ENCODE assay signal across 8 mouse cellular contexts in genomic region chr19:29253728-29254127, GRCm38 (mm10). TPM values are rescaled to one million over a fixed set of nuclear protein-coding genes. Genes with fewer than 3 reads are reported as not detected.
DNase-seq lines count a peak whose midpoint lies in the region; ATAC-seq and TF ChIP-seq lines count a peak whose summit lies in the region.

No protein-coding gene starts in this region.

- peak; percentile 89 for DNase-seq in heart, postnatal 0 days (ENCODE audit: low spot score)
- peak; percentile 86 to 92 for DNase-seq in kidney, postnatal 36 days
- DNase-seq in neural tube, embryonic 11.5 days (ENCODE audit: low spot score) = peak; percentile 85

- H3K27ac ChIP-seq in ES-Bruce4 (ENCODE audit: insufficient read depth, low read length) = no peak overlapping the region
- peak overlapping the region; percentile 56; the same call in 1 of the 2 replicates for H3K27ac ChIP-seq in forebrain, embryonic 12.5 days
- H3K27ac ChIP-seq in heart, postnatal 0 days (ENCODE audit: low read depth) = peak overlapping the region; percentile 92; the same call in 1 of the 2 replicates
- peak overlapping the region; percentile 100 for H3K27ac ChIP-seq in liver, embryonic 15.5 days (replicated peaks)
- no peak overlapping the region for H3K27ac ChIP-seq in neural tube, embryonic 11.5 days (ENCODE audit: low read depth, low read length)
- H3K27ac ChIP-seq in stomach, embryonic 16.5 days (ENCODE audit: low read length) = peak overlapping the region; percentile 34; the same call in 1 of the 2 replicates

- no peak overlapping the region for H3K9ac ChIP-seq in ES-Bruce4 (ENCODE audit: low read depth, poor library complexity, severe bottlenecking)
- peak overlapping the region; percentile 33; the same call in 1 of the 2 replicates for H3K9ac ChIP-seq in forebrain, embryonic 12.5 days
- H3K9ac ChIP-seq in heart, postnatal 0 days (replicated peaks; ENCODE audit: low read depth, low read length) = peak overlapping the region; percentile 98; the same call in 1 of the 2 replicates
- peak overlapping the region; percentile 100 for H3K9ac ChIP-seq in liver, embryonic 15.5 days
- no peak overlapping the region for H3K9ac ChIP-seq in neural tube, embryonic 11.5 days (ENCODE audit: low read length)
- peak overlapping the region; percentile 57; the same call in 1 of the 2 replicates for H3K9ac ChIP-seq in stomach, embryonic 16.5 days (ENCODE audit: low read length)

- peak; percentile 89 for TF ChIP-seq CTCF in ES-Bruce4 (IDR thresholded peaks at IDR 0.05; ENCODE audit: low read depth, low read length)
- TF ChIP-seq CTCF in heart, postnatal 0 days (IDR thresholded peaks at IDR 0.05; ENCODE audit: low read depth) = peak; percentile 98

- no peaks in the 10 kb centered on the region for H3K9me3 ChIP-seq in ES-Bruce4 (replicated peaks; ENCODE audit: control insufficient read depth, insufficient read depth, low read length, poor library complexity, severe bottlenecking)
- no peaks in the 10 kb centered on the region for H3K9me3 ChIP-seq in forebrain, embryonic 12.5 days
- no peaks in the 10 kb centered on the region for H3K9me3 ChIP-seq in heart, postnatal 0 days (replicated peaks; ENCODE audit: control insufficient read depth, low read length)
- no peaks in the 10 kb centered on the region for H3K9me3 ChIP-seq in liver, embryonic 15.5 days (replicated peaks)
- H3K9me3 ChIP-seq in neural tube, embryonic 11.5 days (ENCODE audit: control insufficient read depth, low read length) = no peaks in the 10 kb centered on the region
- no peaks in the 10 kb centered on the region for H3K9me3 ChIP-seq in stomach, embryonic 16.5 days (replicated peaks; ENCODE audit: control insufficient read depth, low read length)

- peaks cover 3% of the 10 kb centered on the region; the same call in 1 of the 2 replicates for H3K27me3 ChIP-seq in ES-Bruce4 (ENCODE audit: control insufficient read depth, insufficient read depth, low read length, poor library complexity, severe bottlenecking)
- no peaks in the 10 kb centered on the region for H3K27me3 ChIP-seq in forebrain, embryonic 12.5 days
- H3K27me3 ChIP-seq in heart, postnatal 0 days (ENCODE audit: control insufficient read depth, insufficient read depth, low read length) = no peaks in the 10 kb centered on the region
- no peaks in the 10 kb centered on the region for H3K27me3 ChIP-seq in liver, embryonic 15.5 days
- H3K27me3 ChIP-seq in neural tube, embryonic 11.5 days (ENCODE audit: control insufficient read depth, insufficient read depth, low read length) = no peaks in the 10 kb centered on the region
- no peaks in the 10 kb centered on the region for H3K27me3 ChIP-seq in stomach, embryonic 16.5 days (ENCODE audit: control insufficient read depth, insufficient read depth, low read length)

- no peak for TF ChIP-seq EP300 in ES-Bruce4 (IDR thresholded peaks at IDR 0.05; ENCODE audit: insufficient read depth, low read depth, low read length)
- TF ChIP-seq EP300 in heart, postnatal 0 days (IDR thresholded peaks at IDR 0.05; ENCODE audit: low read depth) = no peak

- ATAC-seq in cerebellum, adult (ENCODE audit: insufficient number of reproducible peaks, low FRiP score, low TSS enrichment) = peak; percentile 76
- peak; percentile 34 for ATAC-seq in forebrain, embryonic 12.5 days (ENCODE audit: low FRiP score)
- ATAC-seq in heart, postnatal 0 days (ENCODE audit: insufficient read depth, low read depth) = peak; percentile 43
- peak; percentile 43 for ATAC-seq in liver, embryonic 15.5 days (ENCODE audit: insufficient read depth)
- peak; percentile 51; the same call in 1 of the 2 replicates for ATAC-seq in neural tube, embryonic 11.5 days (ENCODE audit: insufficient read depth, low FRiP score, low TSS enrichment)
- ATAC-seq in stomach, embryonic 16.5 days (ENCODE audit: insufficient read depth, low FRiP score) = peak; percentile 57

- WGBS in forebrain, embryonic 12.5 days = 2% methylated on average over 9 of the region's 9 CpGs
- WGBS in heart, postnatal 0 days = 3% methylated on average over 9 of the region's 9 CpGs
- WGBS in liver, embryonic 15.5 days (ENCODE audit: insufficient replicate concordance) = 1% methylated on average over 9 of the region's 9 CpGs
- WGBS in neural tube, embryonic 11.5 days = 3% methylated on average over 9 of the region's 9 CpGs
- WGBS in stomach, embryonic 16.5 days = 4% methylated on average over 9 of the region's 9 CpGs

- TF ChIP-seq POLR2A in ES-Bruce4 (IDR thresholded peaks at IDR 0.05; ENCODE audit: insufficient read depth, low read length) = no peak

- H3K36me3 ChIP-seq in ES-Bruce4 (ENCODE audit: control insufficient read depth, insufficient read depth, low read length, poor library complexity, severe bottlenecking) = no peaks in the 10 kb centered on the region
- no peaks in the 10 kb centered on the region for H3K36me3 ChIP-seq in forebrain, embryonic 12.5 days (replicated peaks)
- no peaks in the 10 kb centered on the region for H3K36me3 ChIP-seq in heart, postnatal 0 days (replicated peaks; ENCODE audit: control insufficient read depth, insufficient read depth, low read length)
- peaks cover 25% of the 10 kb centered on the region for H3K36me3 ChIP-seq in liver, embryonic 15.5 days (replicated peaks)
- H3K36me3 ChIP-seq in neural tube, embryonic 11.5 days (ENCODE audit: control insufficient read depth, insufficient read depth, low read length) = no peaks in the 10 kb centered on the region
- no peaks in the 10 kb centered on the region for H3K36me3 ChIP-seq in stomach, embryonic 16.5 days (ENCODE audit: control insufficient read depth, insufficient read depth, low read length)

- no peak overlapping the region for H3K4me3 ChIP-seq in ES-Bruce4 (ENCODE audit: low read depth, low read length)
- peak overlapping the region; percentile 88 for H3K4me3 ChIP-seq in forebrain, embryonic 12.5 days (replicated peaks)
- peak overlapping the region; percentile 97 for H3K4me3 ChIP-seq in heart, postnatal 0 days (ENCODE audit: low read depth, low read length)
- peak overlapping the region; percentile 97 for H3K4me3 ChIP-seq in liver, embryonic 15.5 days (replicated peaks)
- peak overlapping the region; percentile 88 for H3K4me3 ChIP-seq in neural tube, embryonic 11.5 days (ENCODE audit: low read depth, low read length)
- H3K4me3 ChIP-seq in stomach, embryonic 16.5 days (replicated peaks; ENCODE audit: low read length) = peak overlapping the region; percentile 88

- peak overlapping the region; percentile 85 for H3K4me2 ChIP-seq in forebrain, embryonic 12.5 days
- H3K4me2 ChIP-seq in heart, postnatal 0 days (ENCODE audit: low read depth, low read length) = peak overlapping the region; percentile 92
- H3K4me2 ChIP-seq in liver, embryonic 15.5 days = peak overlapping the region; percentile 87
- H3K4me2 ChIP-seq in neural tube, embryonic 11.5 days (ENCODE audit: low read depth) = peak overlapping the region; percentile 87
- H3K4me2 ChIP-seq in stomach, embryonic 16.5 days (ENCODE audit: low read depth, low read length) = peak overlapping the region; percentile 87

- H3K4me1 ChIP-seq in ES-Bruce4 (ENCODE audit: control insufficient read depth, insufficient read depth, low read length) = no peaks in the 10 kb centered on the region
- H3K4me1 ChIP-seq in forebrain, embryonic 12.5 days = peaks cover 54% of the 10 kb centered on the region
- peaks cover 26% of the 10 kb centered on the region for H3K4me1 ChIP-seq in heart, postnatal 0 days (ENCODE audit: control insufficient read depth, insufficient read depth)
- peaks cover 55% of the 10 kb centered on the region for H3K4me1 ChIP-seq in liver, embryonic 15.5 days (replicated peaks)
- H3K4me1 ChIP-seq in neural tube, embryonic 11.5 days (ENCODE audit: control insufficient read depth, insufficient read depth, low read length) = peaks cover 25% of the 10 kb centered on the region
- H3K4me1 ChIP-seq in stomach, embryonic 16.5 days (ENCODE audit: control insufficient read depth, insufficient read depth, low read length) = peaks cover 23% of the 10 kb centered on the region

RNA-seq across cellular contexts. Expression of gene Jak2, which starts 2.1 kb away (rescaled TPM):
- 10.9 and 12.6 TPM in 2 replicates for polyA plus RNA-seq in ES-Bruce4 (2011; ENCODE audit: insufficient read depth, insufficient read length, low read depth, missing spikeins)
- polyA plus RNA-seq in forebrain, embryonic 12.5 days (2016; fragmentation: Nextera tagmentation; extraction: Ambion mirVana) = 16.1 and 16.6 TPM in 2 replicates
- total RNA-seq in heart, postnatal 0 days (2014; rRNA removed; ENCODE audit: low replicate concordance) = 11.5 and 11.6 TPM in 2 replicates
- polyA plus RNA-seq in heart, postnatal 0 days (2015; fragmentation: Nextera tagmentation; extraction: Ambion mirVana) = 4.4 and 5.2 TPM in 2 replicates
- polyA plus RNA-seq in liver, embryonic 15.5 days (2015; fragmentation: Nextera tagmentation; extraction: Ambion mirVana) = 11.4 and 11.8 TPM in 2 replicates
- polyA plus RNA-seq in neural tube, embryonic 11.5 days (2014; fragmentation: Nextera tagmentation; extraction: Ambion mirVana) = 12.3 and 14.3 TPM in 2 replicates
- 4.4 and 5.0 TPM in 2 replicates for polyA plus RNA-seq in stomach, embryonic 16.5 days (2015; fragmentation: Nextera tagmentation; extraction: Ambion mirVana)

Comparison
In these comparisons a context has a peak if more than half of its experiments do, and no peak if none do; other contexts are left out.
1. H3K27ac ChIP-seq: peak in forebrain, embryonic 12.5 days (single experiment), heart, postnatal 0 days (single experiment), liver, embryonic 15.5 days (single experiment) and stomach, embryonic 16.5 days (single experiment); none in ES-Bruce4 (single experiment) and neural tube, embryonic 11.5 days (single experiment).
2. H3K9ac ChIP-seq: peak in forebrain, embryonic 12.5 days (single experiment), heart, postnatal 0 days (single experiment), liver, embryonic 15.5 days (single experiment) and stomach, embryonic 16.5 days (single experiment); none in ES-Bruce4 (single experiment) and neural tube, embryonic 11.5 days (single experiment).
3. Peak in every context shown above with its lines, with median percentiles within 50 percentile points of each other: ATAC-seq, H3K4me2 ChIP-seq and DNase-seq.